Mouse (Mus musculus): Measurements from ENCODE around the gene Jade2. TPM values are rescaled to one million over a fixed set of nuclear protein-coding genes. Genes with fewer than 3 reads are reported as not detected.

Jade2 gene
- total and polyA plus RNA-seq, 2 experiments, result 3.7 to 4.1 TPM

DNA sequence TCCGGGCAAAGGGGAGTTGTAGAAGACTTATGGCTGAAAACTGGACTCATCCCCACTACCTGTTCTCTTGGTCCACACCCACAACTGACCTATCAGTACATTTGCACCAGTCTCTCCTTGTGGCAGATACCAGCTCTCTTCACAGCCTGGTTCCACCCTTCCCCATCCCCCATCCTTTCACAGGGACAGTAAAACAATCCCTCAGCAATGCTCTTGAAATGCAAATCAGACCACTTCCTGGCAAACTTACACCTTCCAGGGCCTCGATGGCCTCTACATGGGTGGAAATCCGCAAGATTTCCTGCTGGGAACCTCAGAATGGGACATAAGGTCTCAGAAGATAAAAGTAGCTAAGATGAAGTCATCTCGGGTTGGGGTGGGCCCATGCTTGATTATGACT lies 34.7 kb downstream of the Jade2 start:
- DNase-seq (ENCODE audit: extremely low read depth, low read depth, low spot score), result no peak
- Histone ChIP-seq H3K27me3 (ENCODE audit: control insufficient read depth, insufficient read depth, low read length) (no peaks in the 10 kb centered on the region), H3K9ac (ENCODE audit: low read depth, low read length) (no peak overlapping the region)

DNA sequence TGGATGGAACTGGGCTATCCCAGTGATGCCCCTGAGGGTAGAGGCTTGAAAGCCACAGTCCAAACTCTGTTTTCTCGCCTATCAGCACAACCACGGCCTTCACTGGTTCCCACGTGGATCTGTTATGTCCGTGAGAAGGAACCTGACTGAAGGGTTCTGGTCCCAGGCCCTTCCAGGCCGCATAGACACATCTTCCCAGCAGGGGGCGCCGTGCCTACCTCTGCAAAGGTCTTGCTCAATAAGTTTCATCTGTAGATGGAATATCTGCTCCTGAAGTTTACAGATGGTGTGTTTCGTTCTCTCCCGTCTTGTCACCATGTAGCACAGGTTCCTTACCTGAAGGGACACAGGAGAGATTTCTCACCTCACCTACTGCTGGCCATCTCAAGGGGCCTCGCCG lies 36.6 kb downstream of the Jade2 start:
- peak; percentile 55 for DNase-seq (ENCODE audit: extremely low read depth, low read depth, low spot score)
- no peaks in the 10 kb centered on the region for H3K27me3 ChIP-seq (ENCODE audit: control insufficient read depth, insufficient read depth, low read length)
- H3K4me1 ChIP-seq (ENCODE audit: control insufficient read depth, insufficient read depth, low read length), result peaks cover 15% of the 10 kb centered on the region
- WGBS, result 27% methylated on average over 11 of the region's 11 CpGs
- no peak overlapping the region for H3K27ac ChIP-seq (replicated peaks; ENCODE audit: insufficient read depth, low read depth, low read length)
- no peaks in the 10 kb centered on the region for H3K79me2 ChIP-seq (ENCODE audit: control insufficient read depth, insufficient read depth, low read length)
- TF ChIP-seq CTCF (IDR thresholded peaks at IDR 0.05; ENCODE audit: low read depth, low read length), result peak; percentile 95
- no peak for TF ChIP-seq POLR2A (IDR thresholded peaks at IDR 0.05; ENCODE audit: extremely low read depth, insufficient read depth, low read length)
- peaks cover 6% of the 10 kb centered on the region; the same call in 1 of the 2 replicates for H3K36me3 ChIP-seq (ENCODE audit: control insufficient read depth, insufficient read depth, low read length)
- no peak overlapping the region for H3K4me3 ChIP-seq (ENCODE audit: insufficient read depth, low read depth, low read length)
- H3K9ac ChIP-seq (ENCODE audit: low read depth, low read length), result no peak overlapping the region

More for the DNA sequence above, 34.7 kb downstream of the Jade2 start:
- TF ChIP-seq POLR2A (IDR thresholded peaks at IDR 0.05; ENCODE audit: extremely low read depth, insufficient read depth, low read length) (no peak), CTCF (IDR thresholded peaks at IDR 0.05; ENCODE audit: low read depth, low read length) (no peak)
- H3K4me1 ChIP-seq (ENCODE audit: control insufficient read depth, insufficient read depth, low read length), result peaks cover 15% of the 10 kb centered on the region
- no peaks in the 10 kb centered on the region for H3K79me2 ChIP-seq (ENCODE audit: control insufficient read depth, insufficient read depth, low read length)
- peaks cover 4% of the 10 kb centered on the region; the same call in 1 of the 2 replicates for H3K36me3 ChIP-seq (ENCODE audit: control insufficient read depth, insufficient read depth, low read length)
- no peak overlapping the region for H3K27ac ChIP-seq (replicated peaks; ENCODE audit: insufficient read depth, low read depth, low read length)
- no peak overlapping the region for H3K4me3 ChIP-seq (ENCODE audit: insufficient read depth, low read depth, low read length)
- 68% methylated on average over 4 of the region's 4 CpGs for WGBS

DNA sequence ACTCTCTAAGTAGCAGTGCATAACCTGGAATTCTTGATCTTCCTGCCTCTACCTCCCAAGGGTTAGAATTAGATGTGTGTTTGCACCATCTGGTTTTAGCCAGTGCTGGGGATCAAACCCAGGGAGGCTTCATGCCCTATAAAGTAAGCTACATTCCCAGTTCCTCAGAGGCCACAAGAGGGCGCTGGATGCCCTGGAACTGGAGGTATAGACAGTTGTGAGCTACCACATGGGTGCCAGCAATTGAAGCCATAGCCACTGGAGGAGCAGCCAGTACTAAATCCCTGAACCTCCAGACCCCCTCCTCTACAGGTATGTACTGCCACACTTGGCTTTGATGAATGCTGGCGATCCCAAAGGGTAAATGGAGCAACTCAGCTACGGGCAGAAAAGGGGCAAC lies 37.5 kb downstream of the Jade2 start:
- WGBS, result 82% methylated on average over 3 of the region's 3 CpGs
- Histone ChIP-seq H3K79me2 (ENCODE audit: control insufficient read depth, insufficient read depth, low read length) (no peaks in the 10 kb centered on the region), H3K9ac (ENCODE audit: low read depth, low read length) (no peak overlapping the region), H3K4me1 (ENCODE audit: control insufficient read depth, insufficient read depth, low read length) (peaks cover 11% of the 10 kb centered on the region), H3K27me3 (ENCODE audit: control insufficient read depth, insufficient read depth, low read length) (no peaks in the 10 kb centered on the region), H3K4me3 (ENCODE audit: insufficient read depth, low read depth, low read length) (no peak overlapping the region), H3K27ac (replicated peaks; ENCODE audit: insufficient read depth, low read depth, low read length) (no peak overlapping the region), H3K36me3 (ENCODE audit: control insufficient read depth, insufficient read depth, low read length) (peaks cover 11% of the 10 kb centered on the region; the same call in 1 of the 2 replicates)
- peak; percentile 63 for DNase-seq (ENCODE audit: extremely low read depth, low read depth, low spot score)
- no peak for TF ChIP-seq POLR2A (IDR thresholded peaks at IDR 0.05; ENCODE audit: extremely low read depth, insufficient read depth, low read length)
- TF ChIP-seq CTCF (IDR thresholded peaks at IDR 0.05; ENCODE audit: low read depth, low read length), result peak; percentile 78

DNA sequence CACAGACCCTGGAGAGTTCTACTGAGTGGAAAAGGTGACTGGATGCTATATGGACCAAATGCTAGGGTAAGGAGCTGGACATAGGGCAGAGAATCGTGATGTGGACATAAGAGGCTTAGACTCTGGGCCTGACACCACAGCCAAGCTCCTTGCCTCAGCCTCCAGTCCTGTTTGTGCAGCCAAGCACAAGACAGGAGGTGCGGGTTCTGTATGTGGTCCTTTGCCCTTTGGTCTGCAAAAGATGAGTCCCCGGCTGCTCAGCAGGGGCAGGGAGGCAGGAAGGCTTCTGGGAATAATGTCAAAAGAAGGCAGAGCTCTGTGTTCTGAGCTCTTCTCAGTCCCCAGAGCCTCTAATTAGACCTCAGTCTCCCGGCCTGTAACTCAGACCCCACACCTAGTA lies 38.6 kb downstream of the Jade2 start:
- no peak overlapping the region for H3K4me3 ChIP-seq (ENCODE audit: insufficient read depth, low read depth, low read length)
- H3K4me1 ChIP-seq (ENCODE audit: control insufficient read depth, insufficient read depth, low read length), result peaks cover 2% of the 10 kb centered on the region; the same call in 1 of the 2 replicates
- H3K36me3 ChIP-seq (ENCODE audit: control insufficient read depth, insufficient read depth, low read length), result peaks cover 13% of the 10 kb centered on the region; the same call in 1 of the 2 replicates
- no peak overlapping the region for H3K9ac ChIP-seq (ENCODE audit: low read depth, low read length)
- no peaks in the 10 kb centered on the region for H3K79me2 ChIP-seq (ENCODE audit: control insufficient read depth, insufficient read depth, low read length)
- H3K27me3 ChIP-seq (ENCODE audit: control insufficient read depth, insufficient read depth, low read length), result no peaks in the 10 kb centered on the region
- H3K27ac ChIP-seq (replicated peaks; ENCODE audit: insufficient read depth, low read depth, low read length), result no peak overlapping the region
- DNase-seq (ENCODE audit: extremely low read depth, low read depth, low spot score), result no peak
- WGBS, result 89% methylated on average over 4 of the region's 4 CpGs
- TF ChIP-seq CTCF (IDR thresholded peaks at IDR 0.05; ENCODE audit: low read depth, low read length) (no peak), POLR2A (IDR thresholded peaks at IDR 0.05; ENCODE audit: extremely low read depth, insufficient read depth, low read length) (no peak)

DNA sequence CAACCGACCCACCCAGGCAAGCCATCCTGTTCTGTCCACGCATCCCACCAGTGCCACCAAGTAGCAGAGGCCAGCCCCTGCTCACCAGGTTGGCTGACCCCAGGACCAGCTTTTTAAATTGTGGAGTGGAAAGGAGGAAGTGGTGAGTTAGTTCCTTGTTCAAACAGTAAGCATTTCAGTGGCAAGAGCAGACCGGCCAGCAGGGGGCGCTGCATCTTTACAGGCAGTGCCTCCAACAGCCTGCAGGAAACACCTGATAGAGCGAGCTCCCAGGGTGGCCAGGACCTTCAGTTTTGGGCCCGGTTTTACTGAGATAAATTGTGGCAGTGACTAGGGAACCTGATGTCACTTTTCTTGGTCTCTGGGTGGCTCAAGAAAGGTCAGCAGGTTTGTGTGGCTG lies 39.7 kb downstream of the Jade2 start:
- peak; percentile 54 for DNase-seq (ENCODE audit: extremely low read depth, low read depth, low spot score)
- Histone ChIP-seq H3K4me1 (ENCODE audit: control insufficient read depth, insufficient read depth, low read length) (no peaks in the 10 kb centered on the region), H3K9ac (ENCODE audit: low read depth, low read length) (no peak overlapping the region), H3K27ac (replicated peaks; ENCODE audit: insufficient read depth, low read depth, low read length) (no peak overlapping the region), H3K36me3 (ENCODE audit: control insufficient read depth, insufficient read depth, low read length) (peaks cover 13% of the 10 kb centered on the region; the same call in 1 of the 2 replicates), H3K4me3 (ENCODE audit: insufficient read depth, low read depth, low read length) (no peak overlapping the region), H3K79me2 (ENCODE audit: control insufficient read depth, insufficient read depth, low read length) (no peaks in the 10 kb centered on the region), H3K27me3 (ENCODE audit: control insufficient read depth, insufficient read depth, low read length) (no peaks in the 10 kb centered on the region)
- peak; percentile 96 for TF ChIP-seq CTCF (IDR thresholded peaks at IDR 0.05; ENCODE audit: low read depth, low read length)
- no peak for TF ChIP-seq POLR2A (IDR thresholded peaks at IDR 0.05; ENCODE audit: extremely low read depth, insufficient read depth, low read length)
- 38% methylated on average over 6 of the region's 6 CpGs for WGBS

DNA sequence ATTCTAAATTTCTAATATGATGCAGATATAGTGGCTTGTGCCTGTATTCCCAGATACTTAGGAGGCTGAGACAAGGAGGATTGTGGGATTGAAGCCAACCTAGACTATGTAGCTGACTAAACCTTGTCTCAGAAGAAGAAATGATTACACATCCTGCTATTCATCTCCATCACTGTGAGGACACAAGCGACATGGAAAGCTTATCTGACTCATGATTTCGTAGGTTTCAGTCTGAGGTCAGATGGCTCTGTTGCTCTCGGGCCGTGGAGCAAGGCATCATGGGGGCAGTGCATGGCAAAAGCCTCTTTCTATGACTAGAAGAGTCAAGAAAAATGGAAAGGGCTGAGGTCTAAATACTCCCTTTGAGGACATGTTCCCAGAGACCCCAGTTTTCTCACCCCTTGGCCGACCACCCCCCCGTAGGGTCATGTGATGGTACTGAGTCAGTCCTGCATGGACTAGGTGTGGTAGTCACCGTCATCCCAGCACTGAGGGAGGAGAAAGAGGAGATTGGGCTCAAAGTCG lies 45.4 kb downstream of the Jade2 start:
- Histone ChIP-seq H3K4me1 (ENCODE audit: control insufficient read depth, insufficient read depth, low read length) (peaks cover 6% of the 10 kb centered on the region), H3K27me3 (ENCODE audit: control insufficient read depth, insufficient read depth, low read length) (no peaks in the 10 kb centered on the region), H3K79me2 (ENCODE audit: control insufficient read depth, insufficient read depth, low read length) (no peaks in the 10 kb centered on the region), H3K4me3 (ENCODE audit: insufficient read depth, low read depth, low read length) (no peak overlapping the region), H3K9ac (ENCODE audit: low read depth, low read length) (no peak overlapping the region), H3K27ac (replicated peaks; ENCODE audit: insufficient read depth, low read depth, low read length) (no peak overlapping the region), H3K36me3 (ENCODE audit: control insufficient read depth, insufficient read depth, low read length) (peaks cover 13% of the 10 kb centered on the region; the same call in 1 of the 2 replicates)
- 91% methylated on average over 8 of the region's 8 CpGs for WGBS
- TF ChIP-seq CTCF (IDR thresholded peaks at IDR 0.05; ENCODE audit: low read depth, low read length) (no peak), POLR2A (IDR thresholded peaks at IDR 0.05; ENCODE audit: extremely low read depth, insufficient read depth, low read length) (no peak)
- DNase-seq (ENCODE audit: extremely low read depth, low read depth, low spot score), result no peak
